Mouse (Mus musculus): ENCODE measurements around the gene Smad1. TPM values are rescaled to one million over a fixed set of nuclear protein-coding genes. Genes with fewer than 3 reads are reported as not detected.

The Smad1 gene
- total RNA-seq, 2 experiments from 2014 or later = 37.5 TPM

Other genes starting within 250 kb of the Smad1 start
- not detected for gene 1700011L22Rik, start 150.9 kb downstream of the Smad1 start, total RNA-seq (2021)
- 10 to 100 TPM; 17.1 to 18.3 TPM for gene Mmaa, start 104.6 kb downstream of the Smad1 start, total RNA-seq (2021)
- 10 to 100 TPM; 44.9 to 45.8 TPM for gene Otud4, start 240.1 kb upstream of the Smad1 start, total RNA-seq (2021)

Measured in left cerebral cortex, postnatal 10 days (tissue).